Mouse (Mus musculus) left cerebral cortex, postnatal 36 days (tissue): ENCODE results near the gene Mgat4c. TPM values are rescaled to one million over a fixed set of nuclear protein-coding genes. Genes with fewer than 3 reads are reported as not detected.
A peak's percentile ranks its signal among the peaks of the same experiment; 100 is the strongest.
"Not testable (repeated sequence)": the region's sequence is repeated elsewhere in the genome, so short reads cannot be mapped to it uniquely, and the experiment has no call there.

Source experiments
- DNase-seq, 2 experiments: peaks; one replicate each; pipeline ENCODE4 v3.0.0; 2021 to 2022; ENCODE audit warnings: low spot score in 2 of 2, mixed read lengths in 1 of 2
- intact Hi-C: fragments of 180-260 bp; cut with DNase I; formaldehyde crosslinking; loops from one replicate; pipeline ENCODE4 v1.15.1; 2025
- microRNA-seq: library from miRNA; unstranded; fragments of <30 nt; microRNA quantifications from one replicate; pipeline ENCODE4 v1.2.0, GENCODE M21; 2022
- total RNA-seq, 2 experiments: library from RNA; stranded (reverse); gene quantifications; 2 replicates each; pipeline ENCODE4 v1.2.3; 2021

Gene Mgat4c
- total RNA-seq, 2 experiments from 2014 or later: 16.8 to 21.4 TPM

GRCm38 (mm10) chr10:102417654-102418272, 736.5 kb downstream of the Mgat4c start:
- intact Hi-C loops: loop anchor here (5.0 kb wide), 2 partner anchors 1675 to 1790 kb away; no protein-coding TSS in a partner anchor
- DNase-seq: no peak

DNA sequence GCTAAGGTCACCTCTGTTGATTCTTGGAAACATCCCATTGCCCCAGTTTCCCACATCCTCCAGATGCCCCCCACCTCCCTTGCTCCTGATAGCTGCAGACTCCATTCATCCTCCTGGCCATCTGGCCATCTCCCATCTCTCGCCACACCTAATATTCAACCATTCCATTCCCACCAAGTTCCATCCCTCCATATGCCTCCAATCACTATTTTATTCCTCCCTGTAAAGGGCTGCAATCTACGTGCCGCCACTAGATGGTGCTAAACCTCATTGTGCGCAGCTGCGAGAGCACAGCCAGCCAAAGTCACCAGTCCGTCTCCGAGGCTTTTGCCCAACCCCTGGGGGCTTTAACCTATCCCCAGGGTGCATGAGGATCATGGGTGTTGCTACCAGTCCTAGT, 753.8 kb downstream of the Mgat4c start:
- intact Hi-C loops: not testable (repeated sequence)
- DNase-seq: peak; percentile 10 to 12

- intact Hi-C loops: not testable (repeated sequence)
These were observed 754.2 kb downstream of the Mgat4c start for GRCm38 (mm10) chr10:102435467-102435866.

More at GRCm38 (mm10) chr10:102435467-102435866, 754.2 kb downstream of the Mgat4c start:
- not testable (repeated sequence) for DNase-seq

Small RNA genes within 50 kb of the gene (microRNA-seq; reads per million reads assigned to microRNA genes)
- gene Mir3059: 98.7 reads per million, percentile 55 among the genes with 10 or more reads in this experiment
